8 mouse cellular contexts compared by ENCODE assay signal in genomic region chr3:84333400-84334349, GRCm38 (mm10). TPM values are rescaled to one million over a fixed set of nuclear protein-coding genes. Genes with fewer than 3 reads are reported as not detected.
DNase-seq lines count a peak whose midpoint lies in the region; ATAC-seq lines count a peak whose summit lies in the region.

No protein-coding gene starts in this region.

- intact Hi-C loops in left cerebral cortex, postnatal 25 days (cut with DNase I), result no loop called here

- no peak overlapping the region for H3K27ac ChIP-seq in embryonic facial prominence, embryonic 13.5 days
- H3K27ac ChIP-seq in hindbrain, embryonic 14.5 days, result no peak overlapping the region

- H3K4me2 ChIP-seq in embryonic facial prominence, embryonic 13.5 days, result peak overlapping the region; percentile 60
- H3K4me2 ChIP-seq in hindbrain, embryonic 14.5 days (replicated peaks), result no peak overlapping the region

- H3K9me3 ChIP-seq in embryonic facial prominence, embryonic 13.5 days, result no peaks in the 10 kb centered on the region
- no peaks in the 10 kb centered on the region for H3K9me3 ChIP-seq in hindbrain, embryonic 14.5 days (ENCODE audit: control insufficient read depth, low read length)

- peak; percentile 75 for DNase-seq in cerebellum, postnatal 10 days
- no peak for DNase-seq in cerebellum, adult 11-12 months
- DNase-seq in T-cell, adult 2 months (ENCODE audit: low spot score), result peak; percentile 50
- DNase-seq in hindbrain, embryonic 14.5 days (ENCODE audit: low spot score), result peak; percentile 53
- peak; percentile 37 to 39 for DNase-seq in left cerebral cortex, postnatal 25 days (ENCODE audit: low spot score in 2 of 2)
- peak; percentile 80 for DNase-seq in splenic B cell, adult 2 months (ENCODE audit: low read depth, low spot score)

- 39% methylated on average over 22 of the region's 22 CpGs for WGBS in embryonic facial prominence, embryonic 13.5 days
- 41% methylated on average over 22 of the region's 22 CpGs for WGBS in hindbrain, embryonic 14.5 days

- no peak for ATAC-seq in embryonic facial prominence, embryonic 13.5 days (ENCODE audit: insufficient number of reproducible peaks, insufficient read depth, low FRiP score, low TSS enrichment, low read depth)
- ATAC-seq in hindbrain, embryonic 14.5 days (ENCODE audit: low FRiP score), result no peak
- peak; percentile 51; the same call in 1 of the 2 replicates for ATAC-seq in megakaryocyte-erythroid progenitor cell, adult 5-6 weeks (replicated peaks; ENCODE audit: low FRiP score, low TSS enrichment, poor library complexity, severe bottlenecking)

- no peak overlapping the region for H3K4me3 ChIP-seq in embryonic facial prominence, embryonic 13.5 days
- H3K4me3 ChIP-seq in hindbrain, embryonic 14.5 days (replicated peaks; ENCODE audit: low read length), result no peak overlapping the region

- H3K36me3 ChIP-seq in embryonic facial prominence, embryonic 13.5 days, result no peaks in the 10 kb centered on the region
- H3K36me3 ChIP-seq in hindbrain, embryonic 14.5 days (replicated peaks; ENCODE audit: control insufficient read depth, insufficient read depth), result no peaks in the 10 kb centered on the region
- no peaks in the 10 kb centered on the region for H3K36me3 ChIP-seq in splenic B cell, adult 2 months (ENCODE audit: control insufficient read depth, insufficient read depth, low read length, poor library complexity, severe bottlenecking)

- H3K9ac ChIP-seq in embryonic facial prominence, embryonic 13.5 days, result no peak overlapping the region
- no peak overlapping the region for H3K9ac ChIP-seq in hindbrain, embryonic 14.5 days

- peaks cover 32% of the 10 kb centered on the region for H3K27me3 ChIP-seq in embryonic facial prominence, embryonic 13.5 days
- no peaks in the 10 kb centered on the region for H3K27me3 ChIP-seq in hindbrain, embryonic 14.5 days (ENCODE audit: control insufficient read depth, insufficient read depth, low read length)
- no peaks in the 10 kb centered on the region; the same call in 1 of the 2 replicates for H3K27me3 ChIP-seq in splenic B cell, adult 2 months (ENCODE audit: control insufficient read depth, insufficient read depth, low read length, poor library complexity, severe bottlenecking)

- H3K4me1 ChIP-seq in embryonic facial prominence, embryonic 13.5 days, result peaks cover 24% of the 10 kb centered on the region
- peaks cover 9% of the 10 kb centered on the region; the same call in 1 of the 2 replicates for H3K4me1 ChIP-seq in hindbrain, embryonic 14.5 days (replicated peaks; ENCODE audit: control insufficient read depth, insufficient read depth, low read length)

RNA-seq across cellular contexts. Expression of gene Trim2, which starts 27.0 kb away (rescaled TPM):
- 25.5 and 27.9 TPM in 2 replicates for polyA plus RNA-seq in embryonic facial prominence, embryonic 13.5 days (2015; fragmentation: Nextera tagmentation; extraction: Ambion mirVana)
- polyA plus RNA-seq in hindbrain, embryonic 14.5 days (2014; fragmentation: Nextera tagmentation; extraction: Ambion mirVana), result 136 and 151 TPM in 2 replicates
- total RNA-seq in left cerebral cortex, postnatal 25 days (2021), result 100 to 1,000 TPM; 239 to 257 TPM
- total RNA-seq in megakaryocyte-erythroid progenitor cell, adult 5-6 weeks (2014; fragmentation: Nextera tagmentation), result 9.3 and 12.1 TPM in 2 replicates
- 4.9 and 6.1 TPM in 2 replicates for total RNA-seq in megakaryocyte-erythroid progenitor cell, adult 5-6 weeks (2017)

Comparison
In these comparisons a context has a peak if more than half of its experiments do, and no peak if none do; other contexts are left out.
1. RNA of gene Trim2, which starts 27.0 kb away (total RNA-seq): 239 to 257 TPM in left cerebral cortex, postnatal 25 days; 4.9 to 12.1 TPM in megakaryocyte-erythroid progenitor cell, adult 5-6 weeks; every median in the first group is over 10 times any median in the second.